Mouse (Mus musculus) neutrophil, adult 5-6 weeks (primary cell): ENCODE data around the gene Gm10720. TPM values are rescaled to one million over a fixed set of nuclear protein-coding genes. Genes with fewer than 3 reads are reported as not detected.
"Not testable (repeated sequence)": the region's sequence is repeated elsewhere in the genome, so short reads cannot be mapped to it uniquely, and the experiment has no call there.

ENCODE experiments used
- ATAC-seq: fragments of 151-379, 151-347 bp; 2 replicates; pipeline ENCODE4 v1.8.0; 2017; ENCODE audit warnings: mild to moderate bottlenecking, moderate TSS enrichment; ENCODE audit not compliant: insufficient number of reproducible peaks, poor library complexity, low FRiP score, severe bottlenecking; ENCODE audit errors: extremely low read depth
- total RNA-seq: library from RNA; stranded (forward); fragments of 200-1000 nt; gene quantifications from 2 replicates; pipeline ENCODE4 v1.2.3, GENCODE M21; 2017

Gm10720 gene
- 3.7 and 9.6 TPM in 2 replicates for total RNA-seq

- not testable (repeated sequence) for ATAC-seq
Observed at GRCm38 (mm10) chr9:3015354-3015753, at the start of gene Gm10720. Gene Gm10720 (plus strand): TSS chr9:3015654.

- not testable (repeated sequence) for ATAC-seq
Observed at GRCm38 (mm10) chr9:3000445-3000972, 14.9 kb upstream of the Gm10720 start, which contains the start of gene Gm10722. Gene Gm10722 (plus strand): TSS chr9:3000922.

- not testable (repeated sequence) for ATAC-seq
Observed at GRCm38 (mm10) chr9:3001006-3001405, 14.4 kb upstream of the Gm10720 start.

GRCm38 (mm10) chr9:3001948-3002659 lies 13.3 kb upstream of the Gm10720 start:
- peak; percentile 22; the same call in 1 of the 2 replicates for ATAC-seq

GRCm38 (mm10) chr9:3002794-3003396 lies 12.6 kb upstream of the Gm10720 start, which contains the start of gene Gm11168:
Gene Gm11168 (plus strand): TSS chr9:3003346.
- not testable (repeated sequence) for ATAC-seq

- ATAC-seq, result peak; percentile 27
Observed at GRCm38 (mm10) chr9:3006179-3006578, 9.3 kb upstream of the Gm10720 start.

GRCm38 (mm10) chr9:3006636-3007035 lies 8.8 kb upstream of the Gm10720 start:
- ATAC-seq, result not testable (repeated sequence)

GRCm38 (mm10) chr9:3007272-3007671 lies 8.2 kb upstream of the Gm10720 start:
- ATAC-seq, result peak; percentile 21

GRCm38 (mm10) chr9:3009331-3009730 lies 6.1 kb upstream of the Gm10720 start:
- peak; percentile 13 for ATAC-seq

GRCm38 (mm10) chr9:3012054-3012621 lies 3.3 kb upstream of the Gm10720 start:
- peak; percentile 43 for ATAC-seq

- peak; percentile 23 for ATAC-seq
Observed at GRCm38 (mm10) chr9:3012733-3013279, 2.6 kb upstream of the Gm10720 start, which contains the start of gene Gm10721. Gene Gm10721 (plus strand): TSS chr9:3013140.

GRCm38 (mm10) chr9:3015896-3016295 lies 442 bp downstream of the Gm10720 start:
- ATAC-seq, result not testable (repeated sequence)

GRCm38 (mm10) chr9:3017108-3017507 lies 1.7 kb downstream of the Gm10720 start, which contains the start of gene Gm10719:
Gene Gm10719 (plus strand): TSS chr9:3017408.
- ATAC-seq, result not testable (repeated sequence)

- not testable (repeated sequence) for ATAC-seq
Observed at GRCm38 (mm10) chr9:3018944-3019343, 3.5 kb downstream of the Gm10720 start.

- peak; percentile 41 for ATAC-seq
Observed at GRCm38 (mm10) chr9:3019835-3020727, 4.6 kb downstream of the Gm10720 start.

- ATAC-seq, result not testable (repeated sequence)
Observed at GRCm38 (mm10) chr9:3022316-3023008, 7.0 kb downstream of the Gm10720 start.

GRCm38 (mm10) chr9:3023312-3023984 lies 8.0 kb downstream of the Gm10720 start, which contains the start of gene Gm10718:
Gene Gm10718 (plus strand): TSS chr9:3023547.
- ATAC-seq, result not testable (repeated sequence)
